Mouse (Mus musculus) small intestine, adult 2 months (tissue): ENCODE results near the gene Cachd1. TPM values are rescaled to one million over a fixed set of nuclear protein-coding genes. Genes with fewer than 3 reads are reported as not detected.

Experiments used
- H3K27ac ChIP-seq: fragments of 200-500 bp; 2 replicates; pipeline ENCODE4 v1.5.1; 2012; ENCODE audit warnings: low read depth, low read length, control low read depth, inconsistent platforms; ENCODE audit not compliant: insufficient read depth
- H3K27me3 ChIP-seq: fragments of 200-500 bp; 2 replicates; pipeline ENCODE4 v1.6.1; 2012; ENCODE audit warnings: mild to moderate bottlenecking, moderate library complexity, low read length, inconsistent platforms; ENCODE audit not compliant: control insufficient read depth, insufficient read depth
- H3K36me3 ChIP-seq: fragments of 200-500 bp; 2 replicates; pipeline ENCODE4 v1.6.1; 2012; ENCODE audit warnings: mild to moderate bottlenecking, low read length, control low read depth, inconsistent platforms; ENCODE audit not compliant: control insufficient read depth, insufficient read depth
- H3K4me1 ChIP-seq: fragments of 200-500 bp; 2 replicates; pipeline ENCODE4 v1.6.1; 2012; ENCODE audit warnings: low read length, inconsistent platforms, mixed read lengths; ENCODE audit not compliant: control insufficient read depth, insufficient read depth, insufficient read length
- H3K4me3 ChIP-seq: fragments of 200-500 bp; 2 replicates; pipeline ENCODE4 v1.5.1; 2012; ENCODE audit warnings: low read depth, mild to moderate bottlenecking, control low read depth, inconsistent platforms, low read length, moderate library complexity
- CTCF ChIP-seq: fragments of 200-500 bp; IDR thresholded peaks from 2 replicates; pipeline ENCODE4 v1.5.1; 2012; ENCODE audit warnings: low read depth, mild to moderate bottlenecking, control low read depth, inconsistent platforms, low read length, moderate library complexity, mixed read lengths; ENCODE audit not compliant: insufficient replicate concordance, insufficient read length; ENCODE audit errors: extremely low read depth
- POLR2A ChIP-seq: fragments of 200-500 bp; IDR thresholded peaks from 2 replicates; pipeline ENCODE4 v1.6.1; 2012; ENCODE audit warnings: low read depth, mild to moderate bottlenecking, control low read depth, inconsistent platforms, low read length, moderate library complexity
- WGBS: fragments of 180-500 bp; shearing (Covaris S2); methylation state at CpG from one replicate; pipeline ENCODE4 v1.1.7; 2018; 5-methylcytosine and 5-hydroxymethylcytosine counted together
- polyA plus RNA-seq: library from polyadenylated mRNA; depleted of rRNA; stranded (reverse); fragments of >200 nt; gene quantifications from 2 replicates; pipeline ENCODE4 v1.2.3, GENCODE M21; 2012

Gene Cachd1
- polyA plus RNA-seq, 1 experiment: 51.7 TPM

DNA sequence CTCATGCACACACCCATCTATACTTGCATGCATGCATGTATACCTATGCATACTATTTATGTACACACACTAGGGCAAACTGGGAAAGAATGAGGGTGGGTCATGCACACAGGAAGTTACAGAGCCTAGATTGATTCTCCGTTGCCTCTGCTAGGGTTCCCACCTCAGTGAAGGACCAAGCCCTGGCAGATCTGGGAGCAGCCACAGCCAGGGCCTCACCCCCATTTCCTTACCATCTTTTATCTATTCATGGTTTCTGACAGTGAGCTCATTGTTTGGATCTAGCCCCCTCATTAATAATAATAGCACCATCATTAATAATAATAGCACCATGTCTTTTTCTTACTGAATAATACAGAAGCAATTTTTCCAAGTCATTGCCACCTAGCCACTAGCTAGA lies 143.9 kb downstream of the Cachd1 start:
- Histone ChIP-seq H3K4me1 (peaks cover 8% of the 10 kb centered on the region; the same call in 1 of the 2 replicates), H3K27ac (no peak overlapping the region), H3K36me3 (0 out of 2 replicates have a peak, but pooled peaks cover 3% of the 10 kb centered on the region), H3K4me3 (no peak overlapping the region), H3K27me3 (no peaks in the 10 kb centered on the region)
- 97% methylated on average over 1 of the region's 1 CpGs for whole genome bisulfite sequencing
- TF ChIP-seq POLR2A (no peak), CTCF (no peak)

DNA sequence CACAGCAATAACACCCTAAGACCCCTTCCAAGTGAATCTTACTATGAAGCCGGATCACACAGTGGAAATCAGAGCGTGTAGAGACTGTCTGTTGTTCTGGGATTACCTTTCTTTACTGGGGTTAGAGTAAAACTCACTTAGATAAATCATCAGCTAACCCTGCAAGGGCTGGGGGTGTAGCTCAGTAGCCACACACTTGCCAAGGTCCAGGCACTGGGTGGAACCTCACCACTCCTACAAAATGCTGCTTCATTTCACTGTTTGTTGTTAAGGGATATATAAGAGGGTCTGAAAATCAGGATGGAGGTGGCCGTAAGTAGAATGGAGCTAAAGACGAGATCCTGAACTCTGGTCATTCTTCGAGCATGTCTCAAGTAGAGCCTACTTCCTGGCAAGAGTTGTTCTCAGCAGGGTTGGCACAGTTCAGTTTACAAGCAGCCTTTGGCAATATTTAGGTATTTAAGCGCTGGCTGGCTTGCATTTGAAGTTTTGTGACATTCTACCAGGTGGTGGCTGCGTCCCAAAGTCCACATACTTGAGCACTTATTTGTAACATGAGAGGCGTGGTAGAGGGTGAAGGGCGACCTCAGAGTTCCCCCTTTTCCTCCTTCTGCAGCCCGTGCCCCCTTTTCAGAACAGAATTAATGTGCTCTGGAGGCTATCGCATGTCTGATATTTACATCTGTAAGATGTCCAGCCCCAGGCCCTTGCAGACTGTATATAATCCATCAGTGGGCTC lies 146.5 kb downstream of the Cachd1 start:
- H3K27ac ChIP-seq: no peak overlapping the region
- 47% methylated on average over 11 of the region's 11 CpGs for WGBS
- H3K4me1 ChIP-seq: peaks cover 8% of the 10 kb centered on the region; the same call in 1 of the 2 replicates
- 0 out of 2 replicates have a peak, but pooled peaks cover 3% of the 10 kb centered on the region for H3K36me3 ChIP-seq
- H3K27me3 ChIP-seq: no peaks in the 10 kb centered on the region
- H3K4me3 ChIP-seq: no peak overlapping the region
- no peak for TF ChIP-seq CTCF
- TF ChIP-seq POLR2A: no peak

DNA sequence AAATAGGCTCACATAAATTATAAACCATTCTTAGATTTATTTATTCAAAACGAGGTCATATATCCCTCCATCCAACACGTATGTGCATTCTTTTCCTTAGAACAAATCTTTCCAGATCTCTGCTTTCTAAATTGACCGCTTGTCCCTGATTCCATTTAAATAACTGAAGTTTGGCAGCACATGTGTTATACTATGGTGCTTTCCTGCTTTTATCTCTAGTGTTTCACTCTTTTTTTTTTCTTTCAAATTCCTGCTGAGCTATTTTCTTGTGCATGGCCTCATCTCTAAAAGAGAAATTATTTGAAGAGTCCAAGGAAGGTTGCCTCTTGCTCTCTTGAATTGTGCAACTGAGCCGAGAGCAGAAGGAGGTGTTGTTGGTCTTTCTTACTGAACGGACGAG lies 147.1 kb downstream of the Cachd1 start:
- Histone ChIP-seq H3K27ac (no peak overlapping the region), H3K27me3 (no peaks in the 10 kb centered on the region)
- WGBS: 62% methylated on average over 6 of the region's 6 CpGs

DNA sequence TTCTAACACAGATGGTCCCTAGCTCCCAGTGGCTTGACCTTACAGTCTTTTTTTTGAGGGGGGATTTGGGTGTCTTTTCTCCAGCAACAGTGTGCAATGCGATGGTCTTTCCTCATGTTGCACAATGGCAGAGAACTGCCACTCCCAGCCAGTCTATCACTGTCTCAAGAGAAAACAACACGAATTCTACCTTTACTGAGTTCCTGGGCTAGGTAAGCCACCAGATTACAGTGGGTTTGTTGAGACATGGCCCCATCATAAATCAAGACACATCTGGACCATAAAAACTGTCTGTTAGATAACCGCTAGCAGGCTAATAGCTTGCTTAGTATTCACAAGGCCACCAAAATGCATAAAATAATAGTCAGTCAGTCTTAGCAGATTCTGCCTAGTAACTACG lies 147.8 kb downstream of the Cachd1 start:
- Histone ChIP-seq H3K27me3 (no peaks in the 10 kb centered on the region), H3K4me1 (peaks cover 8% of the 10 kb centered on the region; the same call in 1 of the 2 replicates), H3K36me3 (0 out of 2 replicates have a peak, but pooled peaks cover under 1% of the 10 kb centered on the region), H3K27ac (no peak overlapping the region), H3K4me3 (no peak overlapping the region)
- 38% methylated on average over 4 of the region's 4 CpGs for whole genome bisulfite sequencing
- no peak for TF ChIP-seq CTCF
- TF ChIP-seq POLR2A: no peak

More for the DNA sequence above, 147.1 kb downstream of the Cachd1 start:
- peaks cover 8% of the 10 kb centered on the region; the same call in 1 of the 2 replicates for H3K4me1 ChIP-seq
- 0 out of 2 replicates have a peak, but pooled peaks cover 2% of the 10 kb centered on the region for H3K36me3 ChIP-seq
- TF ChIP-seq POLR2A (no peak), CTCF (no peak)
- H3K4me3 ChIP-seq: no peak overlapping the region

DNA sequence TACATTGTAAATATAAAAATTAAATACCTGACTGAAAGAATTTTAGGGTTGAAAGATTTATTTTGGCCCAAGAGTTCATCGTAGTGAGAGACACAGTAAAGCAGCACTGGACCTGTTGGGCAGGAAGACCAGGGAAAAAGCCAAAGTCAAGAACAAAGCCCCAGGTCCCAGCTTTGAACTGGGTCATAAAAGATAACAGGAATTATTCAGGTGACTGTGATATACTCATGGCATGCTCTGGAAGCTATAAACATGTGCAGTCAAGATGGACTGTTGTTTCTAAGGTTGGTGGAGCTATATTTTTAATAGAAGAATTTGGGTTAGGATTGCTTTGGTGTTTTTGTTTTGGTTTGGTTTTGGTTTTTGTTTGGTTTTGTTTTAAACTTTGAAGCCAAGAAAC lies 148.7 kb downstream of the Cachd1 start:
- 38% methylated on average over 1 of the region's 1 CpGs for WGBS
- Histone ChIP-seq H3K4me1 (peaks cover 8% of the 10 kb centered on the region; the same call in 1 of the 2 replicates), H3K36me3 (no peaks in the 10 kb centered on the region), H3K4me3 (no peak overlapping the region), H3K27me3 (no peaks in the 10 kb centered on the region), H3K27ac (no peak overlapping the region)
- no peak for TF ChIP-seq POLR2A
- TF ChIP-seq CTCF: no peak

DNA sequence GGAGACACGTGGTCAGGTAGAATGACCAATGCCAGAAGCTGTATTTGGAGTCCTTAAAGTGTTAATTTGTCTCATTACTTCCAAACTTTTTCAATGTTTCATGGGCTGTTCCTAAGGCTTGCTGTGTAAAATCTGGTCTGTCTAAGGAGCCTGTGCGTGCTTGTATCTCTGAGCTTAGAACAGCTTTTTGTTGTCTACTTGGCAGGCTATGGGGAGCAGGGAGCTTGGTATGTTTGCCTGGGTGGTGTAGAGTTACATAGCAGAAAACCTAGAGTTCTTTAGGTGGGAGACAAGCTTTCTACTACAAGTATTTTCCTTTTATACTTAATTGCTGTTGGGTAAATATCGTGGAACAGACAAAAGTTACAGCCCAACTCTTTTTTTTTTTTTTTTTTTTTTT lies 150.1 kb downstream of the Cachd1 start:
- peaks cover 8% of the 10 kb centered on the region; the same call in 1 of the 2 replicates for H3K4me1 ChIP-seq
- H3K27ac ChIP-seq: no peak overlapping the region
- no peaks in the 10 kb centered on the region for H3K27me3 ChIP-seq
- TF ChIP-seq CTCF: no peak
- TF ChIP-seq POLR2A: no peak
- WGBS: 63% methylated on average over 3 of the region's 3 CpGs
- no peaks in the 10 kb centered on the region for H3K36me3 ChIP-seq
- no peak overlapping the region for H3K4me3 ChIP-seq

DNA sequence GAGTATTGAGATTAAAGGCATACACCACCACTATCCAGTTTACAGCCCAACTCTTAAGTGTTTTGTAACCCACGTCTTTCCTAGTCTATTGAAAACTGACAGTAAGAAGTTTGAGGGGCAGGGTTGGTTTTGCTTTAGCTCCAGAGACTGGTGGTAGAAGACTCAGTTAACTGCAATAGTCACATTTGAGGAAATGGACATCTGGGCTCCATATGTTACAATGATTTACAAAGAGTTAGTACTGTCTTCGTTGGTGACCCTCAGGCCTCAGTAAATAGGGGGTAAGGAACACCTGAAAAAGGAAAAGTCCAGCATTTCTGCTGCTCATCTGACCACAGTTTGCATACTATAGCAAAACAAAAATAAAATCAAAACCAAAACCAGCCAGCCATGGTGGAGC lies 150.6 kb downstream of the Cachd1 start:
- Histone ChIP-seq H3K36me3 (no peaks in the 10 kb centered on the region), H3K4me1 (peaks cover 8% of the 10 kb centered on the region; the same call in 1 of the 2 replicates), H3K27me3 (no peaks in the 10 kb centered on the region), H3K4me3 (no peak overlapping the region), H3K27ac (no peak overlapping the region)
- TF ChIP-seq POLR2A (no peak), CTCF (no peak)
- 82% methylated on average over 2 of the region's 2 CpGs for WGBS
